Mouse (Mus musculus) hindbrain, embryonic 14.5 days (tissue): ENCODE data around the gene F12. TPM values are rescaled to one million over a fixed set of nuclear protein-coding genes. Genes with fewer than 3 reads are reported as not detected.

Source experiments
- ATAC-seq: fragments of 200-750 bp; cut with Nextera tagmentation; 2 replicates; pipeline ENCODE4 v1.8.0; 2017; ENCODE audit warnings: moderate number of reproducible peaks, mild to moderate bottlenecking, moderate TSS enrichment, moderate library complexity; ENCODE audit not compliant: low FRiP score
- DNase-seq: peaks from one replicate; pipeline ENCODE4 v3.0.0-alpha.2; 2015; ENCODE audit warnings: low spot score
- H3K27ac ChIP-seq: fragments of 300-500 bp; sonication (generic); 2 replicates; pipeline ENCODE4 v1.5.1; 2014; ENCODE audit warnings: mild to moderate bottlenecking, moderate library complexity
- H3K27me3 ChIP-seq: fragments of 300-500 bp; sonication (generic); 2 replicates; pipeline ENCODE4 v1.6.1; 2014; ENCODE audit warnings: mild to moderate bottlenecking, low read length, mixed read lengths; ENCODE audit not compliant: control insufficient read depth, insufficient read depth
- H3K36me3 ChIP-seq: fragments of 300-500 bp; sonication (generic); replicated peaks from 2 replicates; pipeline ENCODE4 v1.6.1; 2014; ENCODE audit not compliant: control insufficient read depth, insufficient read depth
- H3K4me1 ChIP-seq: fragments of 300-500 bp; sonication (generic); replicated peaks from 2 replicates; pipeline ENCODE4 v1.6.1; 2014; ENCODE audit warnings: antibody characterized with exemption, low read length, mixed read lengths; ENCODE audit not compliant: control insufficient read depth, insufficient read depth
- H3K4me2 ChIP-seq: fragments of 300-500 bp; sonication (generic); replicated peaks from 2 replicates; pipeline ENCODE4 v1.6.1; 2014; ENCODE audit warnings: mild to moderate bottlenecking, moderate library complexity
- H3K4me3 ChIP-seq: fragments of 300-500 bp; sonication (generic); replicated peaks from 2 replicates; pipeline ENCODE4 v1.5.1; 2014; ENCODE audit warnings: mild to moderate bottlenecking, low read length
- H3K9ac ChIP-seq: fragments of 300-500 bp; sonication (generic); 2 replicates; pipeline ENCODE4 v1.6.1; 2014
- H3K9me3 ChIP-seq: fragments of 300-500 bp; sonication (generic); 2 replicates; pipeline ENCODE4 v1.6.1; 2016; ENCODE audit warnings: low read length; ENCODE audit not compliant: control insufficient read depth
- WGBS: fragments of 180-500 bp; shearing (Covaris S2); extraction: QIAGEN DNeasy Blood & Tissue Kit; methylation state at CpG from one replicate; pipeline ENCODE4 v1.1.7; 2014; 5-methylcytosine and 5-hydroxymethylcytosine counted together
- polyA plus RNA-seq: library from polyadenylated mRNA; unstranded; fragments of >200 nt; fragmentation: Nextera tagmentation; extraction: Ambion mirVana; gene quantifications from 2 replicates; pipeline ENCODE4 v1.2.1, GENCODE M21; 2014

The F12 gene
- polyA plus RNA-seq, 1 experiment from 2014 or later = 0.09 TPM

DNA sequence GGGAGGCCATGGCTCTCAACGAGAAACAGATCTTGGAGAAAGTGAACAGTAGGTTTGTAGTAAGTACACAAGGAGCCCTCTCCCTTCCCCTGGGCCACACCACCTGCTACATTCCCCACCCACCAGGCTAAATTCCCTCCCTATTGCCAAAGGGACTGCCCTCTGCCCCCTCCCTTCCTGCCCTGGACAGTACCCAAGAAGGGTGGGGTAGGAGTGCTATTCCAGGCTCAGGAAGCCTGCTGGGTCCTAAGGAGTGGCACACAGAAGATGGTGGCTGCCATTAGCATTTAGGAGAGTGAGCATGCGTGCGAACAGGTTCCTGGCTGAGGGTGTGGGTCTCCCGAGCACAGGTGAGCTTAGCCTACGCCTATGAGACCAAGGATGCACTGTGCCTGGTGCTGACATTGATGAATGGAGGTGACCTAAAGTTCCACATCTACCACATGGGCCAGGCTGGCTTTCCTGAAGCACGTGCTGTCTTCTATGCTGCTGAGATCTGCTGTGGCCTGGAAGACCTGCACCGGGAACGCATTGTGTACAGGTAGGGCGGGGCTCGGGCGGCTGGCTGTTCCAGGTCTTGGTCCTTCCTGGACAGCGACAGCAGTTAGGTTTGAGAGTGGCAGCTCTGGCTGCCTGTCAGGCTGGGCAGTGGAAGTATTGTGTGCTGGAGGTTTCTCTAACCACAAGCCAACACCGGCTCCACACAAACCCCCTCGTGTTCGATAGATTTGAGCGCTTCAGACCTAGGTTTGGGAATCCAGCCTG, 25.4 kb upstream of the F12 start:
- ATAC-seq (no peak), DNase-seq (no peak)
- Histone ChIP-seq H3K4me1 (no peaks in the 10 kb centered on the region; the same call in 1 of the 2 replicates), H3K27ac (no peak overlapping the region), H3K36me3 (peaks cover 66% of the 10 kb centered on the region), H3K4me2 (no peak overlapping the region), H3K9me3 (no peaks in the 10 kb centered on the region), H3K27me3 (no peaks in the 10 kb centered on the region), H3K4me3 (no peak overlapping the region), H3K9ac (no peak overlapping the region)
- 96% methylated on average over 16 of the region's 16 CpGs for WGBS

DNA sequence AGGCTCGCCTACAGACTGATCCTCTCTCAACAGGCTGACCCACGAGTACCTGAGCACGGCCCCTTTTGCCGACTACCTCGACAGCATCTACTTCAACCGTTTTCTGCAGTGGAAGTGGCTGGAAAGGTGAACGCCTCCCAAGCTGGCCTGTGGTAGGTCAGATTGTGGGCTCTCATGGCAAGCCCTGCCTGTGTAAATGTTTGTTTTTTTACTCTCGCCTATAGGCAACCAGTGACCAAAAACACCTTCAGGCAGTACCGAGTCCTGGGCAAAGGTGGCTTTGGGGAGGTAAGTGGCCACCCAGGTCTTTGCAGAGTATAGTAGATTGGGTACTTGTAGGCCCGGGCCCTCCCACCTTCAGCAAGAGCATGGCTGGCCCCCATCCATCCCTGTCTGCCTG, 24.7 kb upstream of the F12 start:
- H3K4me2 ChIP-seq = no peak overlapping the region
- H3K36me3 ChIP-seq = peaks cover 61% of the 10 kb centered on the region
- H3K9me3 ChIP-seq = no peaks in the 10 kb centered on the region
- ATAC-seq (no peak), DNase-seq (no peak)
- H3K27ac ChIP-seq = no peak overlapping the region
- no peaks in the 10 kb centered on the region for H3K27me3 ChIP-seq
- H3K4me1 ChIP-seq = peaks cover 6% of the 10 kb centered on the region
- H3K4me3 ChIP-seq = no peak overlapping the region
- WGBS = 92% methylated on average over 10 of the region's 10 CpGs
- H3K9ac ChIP-seq = no peak overlapping the region

DNA sequence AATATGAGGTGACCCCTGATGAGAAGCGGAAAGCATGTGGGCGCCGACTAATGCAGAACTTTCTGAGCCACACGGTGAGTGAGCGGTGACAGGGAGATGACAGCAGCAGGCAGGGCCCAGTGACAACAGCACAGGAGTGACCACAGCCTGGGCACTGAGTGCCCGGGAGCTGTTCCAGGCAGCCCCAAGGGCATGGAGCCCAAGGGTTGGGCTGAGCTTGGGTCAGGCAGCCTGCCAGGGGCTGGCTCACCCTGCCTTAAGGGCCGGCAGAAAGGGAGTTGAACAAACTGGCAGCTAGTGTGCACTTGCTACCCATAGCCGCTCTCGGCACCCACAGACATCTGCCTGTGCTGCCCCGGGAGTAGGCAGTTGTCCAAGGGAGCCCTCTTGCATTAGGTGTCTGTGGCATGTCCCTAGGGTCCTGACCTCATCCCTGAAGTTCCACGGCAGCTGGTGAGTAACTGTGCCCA, 24.0 kb upstream of the F12 start:
- no peaks in the 10 kb centered on the region for H3K27me3 ChIP-seq
- H3K9me3 ChIP-seq = no peaks in the 10 kb centered on the region
- DNase-seq (no peak), ATAC-seq (no peak)
- no peak overlapping the region for H3K9ac ChIP-seq
- no peak overlapping the region for H3K4me2 ChIP-seq
- H3K4me1 ChIP-seq = peaks cover 12% of the 10 kb centered on the region
- H3K27ac ChIP-seq = no peak overlapping the region
- H3K4me3 ChIP-seq = no peak overlapping the region
- WGBS = 91% methylated on average over 11 of the region's 11 CpGs
- peaks cover 53% of the 10 kb centered on the region for H3K36me3 ChIP-seq

DNA sequence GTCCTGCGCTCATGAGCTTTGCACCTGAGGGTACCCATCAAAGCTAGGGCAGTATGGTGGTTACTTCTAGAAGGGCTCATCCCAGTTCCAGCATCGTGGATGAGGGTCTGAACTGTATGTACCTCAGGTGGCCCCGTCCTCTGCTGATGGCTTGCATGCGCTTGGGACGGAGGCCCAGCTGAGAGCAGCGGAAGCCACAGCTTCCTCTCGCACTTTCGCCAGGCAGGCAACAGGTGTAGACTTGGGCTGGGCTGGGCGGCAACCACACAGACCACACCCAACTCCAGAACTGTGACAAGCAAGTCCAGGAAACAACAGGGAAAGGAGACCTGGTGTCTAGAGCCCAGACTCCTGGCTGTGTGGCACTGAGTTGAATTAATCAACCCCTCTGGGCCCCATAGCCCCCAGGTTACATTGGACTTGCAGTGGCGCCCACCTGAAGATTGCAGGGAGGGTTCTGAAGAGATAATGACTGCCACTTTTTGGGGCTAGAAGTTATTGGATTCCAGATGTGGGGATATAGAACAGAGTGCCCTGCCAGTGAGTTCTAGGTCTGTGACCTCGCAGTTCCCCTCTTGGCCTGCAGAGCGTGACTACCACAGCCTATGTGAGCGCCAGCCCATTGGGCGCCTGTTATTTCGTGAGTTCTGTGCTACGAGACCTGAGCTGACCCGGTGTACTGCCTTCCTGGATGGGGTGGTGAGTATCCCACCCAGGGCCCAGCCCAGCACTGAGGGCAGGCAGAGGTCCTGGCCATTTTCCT, 23.3 kb upstream of the F12 start:
- no peak overlapping the region for H3K27ac ChIP-seq
- no peaks in the 10 kb centered on the region for H3K27me3 ChIP-seq
- DNase-seq = no peak
- no peak overlapping the region for H3K9ac ChIP-seq
- H3K36me3 ChIP-seq = peaks cover 47% of the 10 kb centered on the region
- peaks cover 12% of the 10 kb centered on the region for H3K4me1 ChIP-seq
- H3K4me3 ChIP-seq = no peak overlapping the region
- H3K4me2 ChIP-seq = no peak overlapping the region
- no peaks in the 10 kb centered on the region for H3K9me3 ChIP-seq
- no peak for ATAC-seq
- 91% methylated on average over 17 of the region's 17 CpGs for WGBS

DNA sequence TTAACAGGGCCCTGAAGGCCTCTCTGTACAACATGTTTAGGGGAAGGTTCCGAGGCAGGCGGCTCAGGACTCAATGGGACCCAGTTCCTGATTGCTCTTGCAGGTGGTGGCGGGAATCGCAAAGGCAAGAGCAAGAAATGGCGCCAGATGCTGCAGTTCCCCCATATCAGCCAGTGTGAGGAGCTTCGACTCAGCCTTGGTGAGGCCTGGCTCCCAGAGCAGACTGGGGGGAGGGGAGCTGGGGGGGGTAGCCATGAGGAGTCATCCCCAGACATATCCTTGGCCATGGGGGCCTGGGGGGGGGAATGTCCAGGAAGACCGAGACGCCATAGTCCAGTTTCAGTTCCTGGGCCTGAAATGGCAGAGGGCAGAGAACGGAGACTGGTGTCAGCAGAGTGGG, 22.6 kb upstream of the F12 start:
- peaks cover 42% of the 10 kb centered on the region for H3K36me3 ChIP-seq
- H3K4me3 ChIP-seq = no peak overlapping the region

DNA sequence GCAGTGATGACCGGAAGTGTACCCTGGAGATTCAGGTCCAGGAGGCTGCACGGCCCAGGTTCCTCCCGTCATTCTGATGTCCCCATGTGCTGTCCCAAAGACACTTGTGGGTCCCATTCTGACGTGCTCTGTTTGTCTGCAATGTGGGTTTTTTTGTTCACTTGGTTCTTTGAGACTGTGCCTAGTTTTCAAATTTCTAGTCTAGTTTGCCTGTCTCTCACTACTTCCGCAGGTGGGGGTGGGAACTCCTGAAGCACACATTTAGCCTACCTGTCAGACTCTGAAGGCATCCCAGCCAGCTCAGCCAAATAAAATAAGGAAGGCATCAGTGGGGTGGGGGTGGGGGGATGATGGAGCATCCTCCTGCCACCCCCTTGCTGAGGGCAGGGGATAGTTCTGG, 21.5 kb upstream of the F12 start:
- H3K4me1 ChIP-seq = peaks cover 18% of the 10 kb centered on the region
- H3K27ac ChIP-seq = no peak overlapping the region
- peaks cover 31% of the 10 kb centered on the region for H3K36me3 ChIP-seq
- peak overlapping the region; percentile 16; the same call in 1 of the 2 replicates for H3K9ac ChIP-seq
- no peak for DNase-seq
- no peaks in the 10 kb centered on the region for H3K27me3 ChIP-seq
- no peak overlapping the region for H3K4me2 ChIP-seq
- no peak overlapping the region for H3K4me3 ChIP-seq
- H3K9me3 ChIP-seq = no peaks in the 10 kb centered on the region
- ATAC-seq = no peak
- WGBS = 93% methylated on average over 5 of the region's 5 CpGs

More for the DNA sequence above, 22.6 kb upstream of the F12 start:
- 96% methylated on average over 9 of the region's 9 CpGs for WGBS
- Histone ChIP-seq H3K9me3 (no peaks in the 10 kb centered on the region), H3K4me1 (peaks cover 12% of the 10 kb centered on the region), H3K27me3 (no peaks in the 10 kb centered on the region), H3K4me2 (no peak overlapping the region), H3K9ac (no peak overlapping the region), H3K27ac (no peak overlapping the region)
- ATAC-seq (no peak), DNase-seq (no peak)

DNA sequence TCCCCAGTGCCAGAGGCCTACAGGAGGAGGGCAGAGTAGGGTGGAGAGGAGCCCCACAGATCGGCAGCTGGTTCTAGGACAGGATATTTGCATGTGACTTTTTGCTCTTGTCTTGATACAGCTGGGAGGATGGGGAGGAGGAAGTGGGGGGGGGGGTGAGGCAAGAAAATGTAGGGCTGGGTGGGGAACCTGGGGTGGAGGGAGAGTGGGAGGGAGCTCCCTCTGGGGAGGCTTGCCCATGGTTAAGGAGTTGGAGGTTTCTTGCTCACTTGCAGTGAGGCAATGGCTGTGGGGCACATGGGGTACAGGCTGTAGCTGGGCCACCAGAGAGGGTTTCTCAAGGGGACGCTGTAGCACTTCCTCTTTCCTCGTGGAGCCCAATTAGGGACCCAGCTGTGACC, 20.9 kb upstream of the F12 start:
- DNase-seq = no peak
- no peak for ATAC-seq
- Histone ChIP-seq H3K36me3 (peaks cover 25% of the 10 kb centered on the region), H3K27ac (no peak overlapping the region), H3K9me3 (no peaks in the 10 kb centered on the region), H3K4me3 (no peak overlapping the region), H3K9ac (peak overlapping the region; percentile 16; the same call in 1 of the 2 replicates), H3K4me1 (peaks cover 18% of the 10 kb centered on the region), H3K4me2 (no peak overlapping the region), H3K27me3 (no peaks in the 10 kb centered on the region)
- 60% methylated on average over 3 of the region's 3 CpGs for WGBS

DNA sequence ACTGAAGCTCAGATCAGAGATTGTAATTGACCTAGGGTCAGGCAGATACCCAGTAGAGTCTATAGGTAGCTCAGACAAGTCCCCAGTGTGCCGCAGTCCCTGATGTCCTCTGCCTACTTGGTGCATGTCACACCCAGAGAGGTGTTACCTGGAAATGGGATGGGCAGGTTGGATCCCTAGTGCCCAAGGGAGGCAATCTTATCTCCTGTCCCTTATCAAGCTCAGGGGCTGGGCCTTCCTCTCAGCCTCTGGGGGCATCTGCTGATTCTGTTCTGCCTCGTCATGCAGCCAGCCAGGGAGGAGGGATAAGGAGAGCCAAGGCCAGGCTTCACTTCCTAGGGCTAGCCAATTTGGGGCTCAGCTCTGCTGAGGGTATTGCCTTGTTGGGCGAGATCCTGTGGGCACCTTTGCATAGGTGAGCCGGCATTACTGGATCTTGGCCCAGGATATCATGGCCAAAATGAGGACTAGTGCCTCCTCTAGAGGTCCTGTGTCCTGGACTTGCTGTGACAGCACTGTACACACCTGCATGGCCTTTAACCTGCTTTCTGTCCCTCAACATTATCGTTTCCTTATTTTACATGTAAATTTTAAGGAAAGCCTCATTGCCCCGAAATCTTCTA, 20.0 kb upstream of the F12 start:
- 79% methylated on average over 6 of the region's 6 CpGs for WGBS
- Histone ChIP-seq H3K9me3 (no peaks in the 10 kb centered on the region), H3K4me2 (peak overlapping the region; percentile 67), H3K4me3 (peak overlapping the region; percentile 70), H3K4me1 (peaks cover 18% of the 10 kb centered on the region), H3K9ac (peak overlapping the region; percentile 91), H3K36me3 (peaks cover 16% of the 10 kb centered on the region), H3K27ac (no peak overlapping the region), H3K27me3 (no peaks in the 10 kb centered on the region)
- ATAC-seq (no peak), DNase-seq (no peak)
